Mouse (Mus musculus) embryo, embryonic 11.5 days (tissue): ENCODE data around the gene Tnrc6c.

Experiments
- DNase-seq: peaks from one replicate; pipeline ENCODE4 v3.0.0-alpha.2; 2012; ENCODE audit warnings: low read depth, low spot score

The Tnrc6c gene

DNA sequence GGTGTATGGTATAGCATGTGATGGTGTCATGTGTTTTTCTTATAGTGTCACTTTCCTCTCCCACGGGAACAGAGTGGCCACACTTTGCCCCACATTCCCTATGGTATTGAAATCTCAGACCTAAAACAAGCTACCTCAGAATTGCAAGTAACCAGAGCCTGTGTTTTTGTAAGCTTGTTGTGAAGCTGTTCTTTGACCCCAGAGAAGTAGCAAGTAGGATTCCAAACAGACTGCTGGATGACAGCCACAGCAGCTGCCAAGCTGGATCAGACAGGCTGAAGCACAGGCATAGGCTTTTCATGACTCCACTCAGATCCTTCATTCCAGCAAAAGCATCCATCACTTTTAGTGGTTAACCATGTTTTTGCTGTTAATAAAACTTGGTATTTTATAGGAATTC, 74.8 kb downstream of the Tnrc6c start:
- peak; percentile 5 for DNase-seq

GRCm38 (mm10) chr11:117729341-117729740, 75.3 kb downstream of the Tnrc6c start:
- DNase-seq = no peak

- no peak for DNase-seq
Measured at GRCm38 (mm10) chr11:117729798-117730489, 75.9 kb downstream of the Tnrc6c start.

DNA sequence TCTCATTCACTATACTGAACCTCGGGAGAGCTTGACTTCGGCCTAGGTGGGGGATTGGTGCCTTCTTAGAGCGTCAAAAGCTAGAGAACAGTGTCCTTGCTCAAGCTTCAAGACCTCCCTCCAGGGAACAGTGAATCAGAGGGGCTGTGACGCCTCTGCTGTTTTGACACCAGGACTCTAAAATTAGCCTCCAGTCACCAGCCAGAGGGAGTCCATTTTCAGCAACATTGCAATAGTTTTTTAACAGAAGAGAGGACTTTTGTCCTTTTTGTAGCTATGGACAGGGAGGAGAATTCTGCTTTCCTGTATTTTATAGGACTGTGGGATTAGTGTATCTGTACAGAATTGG, 76.4 kb downstream of the Tnrc6c start:
- DNase-seq = no peak

- DNase-seq = no peak
Measured at GRCm38 (mm10) chr11:117731470-117731869, 77.4 kb downstream of the Tnrc6c start.

GRCm38 (mm10) chr11:117736037-117736689, 82.1 kb downstream of the Tnrc6c start:
- no peak for DNase-seq

GRCm38 (mm10) chr11:117738123-117738522, 84.0 kb downstream of the Tnrc6c start:
- no peak for DNase-seq

- DNase-seq = no peak
Measured at GRCm38 (mm10) chr11:117741128-117741527, 87.0 kb downstream of the Tnrc6c start.

DNA sequence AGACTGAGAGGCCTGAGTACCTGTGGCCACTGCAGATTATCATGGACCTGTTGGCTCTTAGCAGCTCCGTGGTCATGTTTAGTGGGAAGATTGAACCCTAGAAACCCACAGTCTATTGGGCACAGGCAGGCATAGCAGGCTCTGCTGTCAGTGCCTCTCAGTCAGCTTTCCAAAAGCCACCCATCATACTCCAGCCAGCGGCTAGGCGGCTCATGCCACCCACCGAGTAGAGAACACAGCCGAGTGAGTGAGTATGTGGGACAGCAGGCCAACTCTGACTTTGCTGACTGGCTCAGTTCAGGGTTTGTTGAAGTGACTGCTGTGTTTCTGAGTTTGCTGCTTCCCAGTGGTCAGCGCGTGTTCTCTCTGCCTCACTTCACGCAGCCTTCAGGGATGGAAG, 88.2 kb downstream of the Tnrc6c start:
- no peak for DNase-seq

DNA sequence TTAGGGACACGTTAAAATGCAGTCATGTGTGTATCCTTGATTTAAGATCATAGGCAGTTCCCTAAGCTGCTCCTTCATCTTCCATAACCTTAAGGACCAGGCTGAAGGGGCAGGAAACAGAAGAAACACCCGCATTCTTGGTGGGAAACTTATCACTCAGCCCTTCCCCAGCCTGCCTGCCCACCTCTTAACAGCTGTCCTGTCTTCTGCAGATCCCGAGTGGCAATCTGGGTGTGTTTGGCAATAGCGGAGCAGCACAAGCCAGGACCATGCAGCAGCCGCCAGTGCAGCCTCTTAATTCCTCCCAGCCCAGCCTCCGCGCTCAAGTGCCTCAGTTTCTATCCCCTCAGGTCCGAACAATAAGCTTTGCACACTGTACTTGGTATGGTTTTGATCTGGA, 88.6 kb downstream of the Tnrc6c start:
- DNase-seq = no peak

DNA sequence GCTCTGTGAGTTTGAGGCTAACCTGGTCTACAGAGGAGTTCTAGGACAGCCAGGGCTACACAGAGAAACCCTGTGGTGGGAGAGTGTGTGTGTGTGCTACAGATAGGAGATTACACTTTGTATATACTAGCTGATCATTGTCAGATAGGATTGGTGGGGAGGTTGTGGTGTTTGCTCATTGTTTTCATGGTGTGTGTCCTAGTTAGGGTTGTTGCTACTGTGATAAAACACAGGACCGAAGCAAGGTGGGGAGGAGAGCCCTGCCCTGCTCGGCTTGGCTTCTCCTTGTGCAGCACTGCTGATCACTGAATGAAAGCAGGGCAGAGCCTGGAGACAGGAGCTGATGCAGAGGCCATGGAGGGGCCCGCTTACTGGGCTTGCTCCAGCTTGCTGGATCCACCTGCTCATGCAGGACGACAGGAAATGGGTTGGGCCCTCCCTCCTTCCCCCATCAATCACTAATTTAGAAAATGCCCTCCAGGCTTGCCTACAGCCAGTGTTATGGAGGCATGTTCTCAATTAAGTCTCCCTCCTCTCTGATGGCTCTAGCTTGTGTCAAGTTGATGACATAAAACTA, 89.5 kb downstream of the Tnrc6c start:
- DNase-seq = peak; percentile 13

DNA sequence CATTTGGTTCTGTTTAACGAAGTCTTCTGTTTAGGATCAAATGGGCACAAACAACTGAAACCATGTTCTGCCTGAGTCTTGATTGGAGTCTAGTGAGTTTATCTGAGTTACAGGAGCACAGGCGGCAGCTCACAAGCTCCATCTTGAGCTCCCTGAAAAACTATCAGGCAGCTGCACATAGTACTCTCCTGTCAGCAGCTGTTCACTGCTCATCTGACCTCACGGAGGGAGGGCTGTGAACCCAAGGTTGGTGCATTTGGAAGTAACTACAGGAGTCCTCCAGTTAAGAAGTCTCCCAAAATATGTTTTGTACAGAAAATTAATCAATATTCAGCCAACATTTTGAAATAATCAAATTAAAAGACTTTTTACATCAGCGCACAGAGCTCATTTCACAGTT, 94.5 kb downstream of the Tnrc6c start:
- DNase-seq = no peak

DNA sequence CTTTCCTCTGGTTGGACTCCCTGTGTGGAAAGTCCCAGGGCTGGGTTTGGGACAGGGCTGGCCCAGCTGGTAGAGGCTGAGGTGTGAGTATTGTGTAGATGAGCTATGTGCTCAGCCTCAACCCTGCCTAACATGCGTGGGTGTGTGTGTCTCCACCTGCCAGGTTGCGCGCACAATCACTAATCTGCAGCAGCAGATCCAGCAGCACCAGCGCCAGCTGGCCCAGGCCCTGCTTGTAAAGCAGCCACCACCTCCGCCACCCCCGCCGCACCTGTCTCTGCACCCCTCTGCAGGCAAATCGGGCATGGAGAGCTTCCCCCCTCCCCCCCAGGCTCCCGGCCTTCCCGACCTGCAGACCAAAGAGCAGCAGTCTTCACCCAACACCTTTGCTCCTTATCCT, 95.3 kb downstream of the Tnrc6c start:
- no peak for DNase-seq

DNA sequence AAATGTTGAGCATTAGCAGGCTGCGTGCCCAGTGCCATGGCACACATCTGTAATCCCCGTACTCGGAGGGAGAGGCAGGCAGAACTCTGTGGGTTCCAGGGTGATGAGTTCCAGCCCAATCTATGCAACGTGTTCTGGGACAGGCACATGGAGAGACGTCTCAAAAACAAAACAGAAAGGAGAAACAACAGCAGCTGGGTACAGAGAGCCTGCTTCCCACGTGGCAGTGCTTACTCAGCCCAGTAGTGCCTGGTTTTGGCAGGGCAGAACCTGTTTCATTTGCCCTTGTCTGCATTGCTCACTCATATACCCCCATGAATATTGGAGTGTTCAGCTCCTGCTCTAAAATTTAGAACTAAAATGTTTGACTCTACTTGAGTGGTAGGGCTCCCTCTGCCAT, 97.5 kb downstream of the Tnrc6c start:
- DNase-seq = no peak

DNA sequence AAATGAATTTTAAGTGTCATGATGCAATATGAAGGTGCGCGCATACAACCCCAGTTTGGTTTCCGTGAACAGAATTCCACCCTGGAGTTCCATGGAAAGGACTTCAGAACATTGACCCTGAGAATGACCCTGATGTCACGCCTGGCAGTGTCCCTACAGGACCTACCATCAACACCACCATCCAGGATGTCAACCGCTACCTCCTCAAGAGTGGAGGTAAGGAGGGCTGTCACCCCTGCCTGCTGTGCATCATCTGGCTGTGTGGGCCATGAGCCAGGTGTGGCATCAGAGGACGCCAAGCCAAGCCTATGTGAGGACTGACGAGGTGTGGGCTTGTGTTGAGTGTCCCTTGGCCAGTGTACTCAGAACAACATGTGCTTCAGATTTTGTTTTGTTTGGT, 101.8 kb downstream of the Tnrc6c start:
- DNase-seq = no peak

GRCm38 (mm10) chr11:117759267-117759666, 105.2 kb downstream of the Tnrc6c start:
- no peak for DNase-seq

DNA sequence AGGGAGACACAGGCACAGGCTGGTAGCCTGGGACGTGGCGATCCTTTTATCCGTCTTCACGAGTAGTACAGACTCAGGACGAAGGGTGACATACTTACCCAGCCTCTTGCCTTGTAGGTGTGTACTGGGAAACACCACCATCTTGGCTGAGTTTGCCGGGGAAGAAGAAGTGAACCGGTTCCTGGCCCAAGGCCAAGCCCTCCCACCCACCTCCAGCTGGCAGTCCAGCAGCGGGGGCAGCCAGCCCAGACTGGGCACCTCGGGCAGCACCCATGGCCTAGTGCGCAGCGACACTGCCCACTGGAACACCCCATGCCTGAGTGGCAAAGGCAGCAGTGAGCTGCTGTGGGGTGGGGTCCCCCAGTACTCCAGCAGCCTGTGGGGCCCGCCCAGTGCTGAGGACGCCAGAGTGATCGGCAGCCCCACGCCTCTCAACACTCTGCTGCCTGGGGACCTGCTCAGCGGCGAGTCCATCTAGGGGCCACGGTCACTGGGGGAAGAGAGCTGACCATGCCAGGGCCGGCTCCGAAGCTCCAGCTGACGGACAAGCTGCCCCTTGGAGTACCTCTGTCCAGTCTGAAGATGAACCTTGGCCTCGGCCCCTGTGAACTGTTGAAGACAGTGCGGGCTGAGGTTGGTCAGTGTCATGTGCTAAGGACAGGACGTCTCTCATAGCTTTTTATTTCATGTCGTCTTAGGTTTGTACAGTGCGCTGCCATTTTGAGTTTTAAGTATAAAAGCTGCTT, 106.5 kb downstream of the Tnrc6c start:
- no peak for DNase-seq

- no peak for DNase-seq
Measured at GRCm38 (mm10) chr11:117761801-117762200, 107.7 kb downstream of the Tnrc6c start.

GRCm38 (mm10) chr11:117762246-117762645, 108.2 kb downstream of the Tnrc6c start:
- DNase-seq = no peak

- no peak for DNase-seq
Measured at GRCm38 (mm10) chr11:117764319-117764718, 110.2 kb downstream of the Tnrc6c start.

GRCm38 (mm10) chr11:117765361-117765760, 111.3 kb downstream of the Tnrc6c start:
- DNase-seq = no peak

GRCm38 (mm10) chr11:117766275-117766674, 112.2 kb downstream of the Tnrc6c start:
- no peak for DNase-seq
